28 mouse cellular contexts compared by ENCODE assay signal in the genomic region with DNA sequence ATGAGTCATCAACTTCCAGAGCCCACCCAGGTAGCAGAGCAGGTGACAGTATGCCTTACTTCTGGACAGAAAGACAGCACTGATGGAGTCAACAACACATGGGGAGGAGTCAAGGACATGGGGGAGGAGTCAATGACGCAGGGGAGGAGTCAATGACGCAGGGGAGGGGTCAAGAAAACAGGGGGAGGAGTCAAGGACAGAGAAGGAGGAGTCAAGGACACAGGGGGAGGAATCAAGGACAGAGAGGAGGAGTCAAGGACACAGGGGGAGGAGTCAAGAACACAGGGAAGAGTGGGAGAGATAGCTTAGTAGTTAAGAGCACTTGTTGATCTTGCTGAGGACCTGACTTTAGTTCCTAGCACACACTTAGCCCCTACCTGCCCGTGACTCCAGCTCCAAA. TPM values are rescaled to one million over a fixed set of nuclear protein-coding genes. Genes with fewer than 3 reads are reported as not detected.
DNase-seq lines count a peak whose midpoint lies in the region; ATAC-seq and TF ChIP-seq lines count a peak whose summit lies in the region.
"Had no signal": no experiment of that assay in that cellular context is flagged by ENCODE, and none has a peak within 500 bp of the region (broad histone marks: within the 10 kb centered on the region; RNA-seq: fewer than 3 reads in every experiment).

No protein-coding gene starts in this region.

- 62% methylated on average over 3 of the region's 3 CpGs for WGBS in midbrain, embryonic 11.5 days
- 52% methylated on average over 3 of the region's 3 CpGs for WGBS in midbrain, embryonic 13.5 days
- 60% methylated on average over 3 of the region's 3 CpGs for WGBS in hindbrain, embryonic 12.5 days

- H3K36me3 ChIP-seq in midbrain, embryonic 11.5 days (ENCODE audit: control insufficient read depth, insufficient read depth, low read length): no peaks in the 10 kb centered on the region
- no peaks in the 10 kb centered on the region for H3K36me3 ChIP-seq in midbrain, embryonic 13.5 days
- H3K36me3 ChIP-seq in ES-E14 (ENCODE audit: control insufficient read depth, insufficient read depth, low read length, poor library complexity, severe bottlenecking): no peaks in the 10 kb centered on the region
- H3K36me3 ChIP-seq in hindbrain, embryonic 12.5 days: no peaks in the 10 kb centered on the region
- H3K36me3 ChIP-seq: embryonic facial prominence, embryonic 10.5 days; embryonic facial prominence, embryonic 13.5 days; forebrain, embryonic 12.5 days; forebrain, embryonic 15.5 days; heart, embryonic 10.5 days; heart, embryonic 13.5 days; hindbrain, embryonic 15.5 days; intestine, embryonic 15.5 days had no signal

- no peaks in the 10 kb centered on the region for H3K9me3 ChIP-seq in midbrain, embryonic 11.5 days (ENCODE audit: control insufficient read depth, low read length)
- H3K9me3 ChIP-seq in midbrain, embryonic 13.5 days: peaks cover 4% of the 10 kb centered on the region; the same call in 1 of the 2 replicates
- no peaks in the 10 kb centered on the region for H3K9me3 ChIP-seq in ES-E14 (ENCODE audit: control insufficient read depth, insufficient read depth, low read depth, low read length)
- H3K9me3 ChIP-seq in hindbrain, embryonic 12.5 days (replicated peaks): no peaks in the 10 kb centered on the region
- H3K9me3 ChIP-seq: embryonic facial prominence, embryonic 13.5 days; forebrain, embryonic 12.5 days; forebrain, embryonic 15.5 days; heart, embryonic 10.5 days; hindbrain, embryonic 15.5 days; intestine, embryonic 15.5 days had no signal

- H3K9ac ChIP-seq in midbrain, embryonic 11.5 days (ENCODE audit: low read length): no peak overlapping the region
- no peak overlapping the region for H3K9ac ChIP-seq in midbrain, embryonic 13.5 days (replicated peaks)
- no peak overlapping the region for H3K9ac ChIP-seq in ES-E14 (ENCODE audit: insufficient read depth, low read depth, low read length, poor library complexity, severe bottlenecking)
- H3K9ac ChIP-seq in hindbrain, embryonic 12.5 days: no peak overlapping the region
- H3K9ac ChIP-seq: embryonic facial prominence, embryonic 13.5 days; forebrain, embryonic 12.5 days; forebrain, embryonic 15.5 days; heart, embryonic 13.5 days; hindbrain, embryonic 15.5 days; intestine, embryonic 15.5 days had no signal

- H3K27ac ChIP-seq in midbrain, embryonic 11.5 days (ENCODE audit: low read depth, low read length): no peak overlapping the region
- H3K27ac ChIP-seq in midbrain, embryonic 13.5 days: no peak overlapping the region
- no peak overlapping the region for H3K27ac ChIP-seq in ES-E14 (ENCODE audit: insufficient read depth, low read depth, low read length, poor library complexity, severe bottlenecking)
- no peak overlapping the region for H3K27ac ChIP-seq in hindbrain, embryonic 12.5 days
- H3K27ac ChIP-seq: embryonic facial prominence, embryonic 10.5 days; embryonic facial prominence, embryonic 13.5 days; forebrain, embryonic 12.5 days; forebrain, embryonic 15.5 days; heart, adult 2 months; heart, embryonic 10.5 days; heart, embryonic 13.5 days; hindbrain, embryonic 15.5 days; intestine, embryonic 15.5 days had no signal

- no peaks in the 10 kb centered on the region for H3K4me1 ChIP-seq in midbrain, embryonic 11.5 days (ENCODE audit: control insufficient read depth, insufficient read depth, low read length)
- no peaks in the 10 kb centered on the region for H3K4me1 ChIP-seq in midbrain, embryonic 13.5 days (replicated peaks)
- no peaks in the 10 kb centered on the region for H3K4me1 ChIP-seq in ES-E14 (ENCODE audit: control insufficient read depth in 2 of 2, insufficient read depth in 2 of 2, low read length in 2 of 2, poor library complexity in 1 of 2)
- no peaks in the 10 kb centered on the region for H3K4me1 ChIP-seq in hindbrain, embryonic 12.5 days
- H3K4me1 ChIP-seq: forebrain, embryonic 12.5 days; forebrain, embryonic 15.5 days; hindbrain, embryonic 15.5 days; intestine, embryonic 15.5 days had no signal

- H3K4me3 ChIP-seq in midbrain, embryonic 11.5 days (ENCODE audit: low read depth, low read length): no peak overlapping the region
- no peak overlapping the region for H3K4me3 ChIP-seq in midbrain, embryonic 13.5 days (replicated peaks)
- no peak overlapping the region for H3K4me3 ChIP-seq in ES-E14 (ENCODE audit: insufficient read depth in 1 of 2, low read depth in 1 of 2, low read length in 2 of 2, poor library complexity in 1 of 2, severe bottlenecking in 1 of 2)
- H3K4me3 ChIP-seq in hindbrain, embryonic 12.5 days: no peak overlapping the region
- H3K4me3 ChIP-seq: embryonic facial prominence, embryonic 10.5 days; embryonic facial prominence, embryonic 13.5 days; erythroblast, embryonic 14.5 days; forebrain, embryonic 12.5 days; forebrain, embryonic 15.5 days; heart, adult 2 months; heart, embryonic 10.5 days; heart, embryonic 13.5 days; hindbrain, embryonic 15.5 days; intestine, embryonic 15.5 days had no signal

- intact Hi-C loops in gastrocnemius, postnatal 36 days (cut with DNase I): no loop called here

- in situ Hi-C loops in ES-E14 (cut with MboI; ENCODE audit: low sequenced_read_pairs in 2 of 2, unreplicated experiment in 2 of 2): no loop called here

- no peak overlapping the region for H3K4me2 ChIP-seq in midbrain, embryonic 11.5 days
- H3K4me2 ChIP-seq in midbrain, embryonic 13.5 days (replicated peaks): no peak overlapping the region
- H3K4me2 ChIP-seq in hindbrain, embryonic 12.5 days (replicated peaks): no peak overlapping the region
- H3K4me2 ChIP-seq: embryonic facial prominence, embryonic 13.5 days; forebrain, embryonic 12.5 days; forebrain, embryonic 15.5 days; heart, embryonic 13.5 days; hindbrain, embryonic 15.5 days; intestine, embryonic 15.5 days had no signal

- no peak for ATAC-seq in midbrain, embryonic 11.5 days (ENCODE audit: low FRiP score)
- ATAC-seq in midbrain, embryonic 13.5 days: no peak
- no peak for ATAC-seq in hindbrain, embryonic 12.5 days (ENCODE audit: low FRiP score)
- ATAC-seq: forebrain, embryonic 15.5 days; intestine, embryonic 15.5 days had no signal

- DNase-seq in midbrain, embryonic 11.5 days (ENCODE audit: low spot score, missing footprints): peak; percentile 47
- DNase-seq in ES-E14 (ENCODE audit: low read depth, low spot score) (peak; percentile 36), ZHBTc4 (ENCODE audit: low read depth, low spot score) (peak; percentile 59)
- DNase-seq in ovary, postnatal 14 days (ENCODE audit: low spot score): no peak
- DNase-seq in gastrocnemius, postnatal 36 days: no peak
- DNase-seq: adrenal gland, adult 2 months; adrenal gland, postnatal 14 days; B cell, adult 2 months; cerebellum, adult 11 months; cerebellum, adult 8-10 months; cerebellum, postnatal 10 days; cerebellum, postnatal 36 days; embryo, embryonic 11 days; gastrocnemius, postnatal 25 days; heart, adult 2 months; heart, postnatal 14 days; heart, postnatal 4 days had no signal

- H3K27me3 ChIP-seq in midbrain, embryonic 11.5 days (ENCODE audit: control insufficient read depth, insufficient read depth, low read length): no peaks in the 10 kb centered on the region
- H3K27me3 ChIP-seq in midbrain, embryonic 13.5 days: no peaks in the 10 kb centered on the region
- H3K27me3 ChIP-seq in hindbrain, embryonic 12.5 days: no peaks in the 10 kb centered on the region
- H3K27me3 ChIP-seq: embryonic facial prominence, embryonic 13.5 days; forebrain, embryonic 12.5 days; forebrain, embryonic 15.5 days; hindbrain, embryonic 15.5 days; intestine, embryonic 15.5 days had no signal

TF ChIP-seq in ES-E14, 5 proteins besides CTCF, POLR2A, EP300 and RAD21:
- TF ChIP-seq ZNF384 (IDR thresholded peaks at IDR 0.05; ENCODE audit: low read depth, low read length): no peak
- TF ChIP-seq MAFK (IDR thresholded peaks at IDR 0.05; ENCODE audit: insufficient read depth, low read depth, low read length): no peak
- no peak for TF ChIP-seq CHD2 (IDR thresholded peaks at IDR 0.05; ENCODE audit: low read depth, low read length)

RNA-seq across cellular contexts. Expression of gene Pcbp3, which starts 30.8 kb away (rescaled TPM):
- polyA plus RNA-seq in midbrain, embryonic 11.5 days (2014; fragmentation: Nextera tagmentation; extraction: Ambion mirVana): 34.4 and 41.5 TPM in 2 replicates
- polyA plus RNA-seq in midbrain, embryonic 13.5 days (2015; fragmentation: Nextera tagmentation; extraction: Ambion mirVana): 55.2 and 55.3 TPM in 2 replicates
- 7.9 and 8.7 TPM in 2 replicates for total RNA-seq in ES-E14 (2012; rRNA removed)
- 68.6 and 69.0 TPM in 2 replicates for polyA plus RNA-seq in hindbrain, embryonic 12.5 days (2016; fragmentation: Nextera tagmentation; extraction: Ambion mirVana)
- 1 to 10 TPM; 2.6 to 2.7 TPM for total RNA-seq in gastrocnemius, postnatal 36 days (2021)

RNA-seq across cellular contexts. Expression of gene Slc19a1, which starts 39.6 kb away (rescaled TPM):
- 27.5 and 29.5 TPM in 2 replicates for polyA plus RNA-seq in midbrain, embryonic 11.5 days (2014; fragmentation: Nextera tagmentation; extraction: Ambion mirVana)
- polyA plus RNA-seq in midbrain, embryonic 13.5 days (2015; fragmentation: Nextera tagmentation; extraction: Ambion mirVana): 33.0 and 35.8 TPM in 2 replicates
- 32.4 and 47.5 TPM in 2 replicates for total RNA-seq in ES-E14 (2012; rRNA removed)
- 30.5 and 32.5 TPM in 2 replicates for polyA plus RNA-seq in hindbrain, embryonic 12.5 days (2016; fragmentation: Nextera tagmentation; extraction: Ambion mirVana)
- total RNA-seq in gastrocnemius, postnatal 36 days (2021): 1 to 10 TPM; 5.9 to 7.7 TPM

Comparison
In these comparisons a context has a peak if more than half of its experiments do, and no peak if none do; other contexts are left out.
1. DNase-seq: peak in midbrain, embryonic 11.5 days (single experiment), ES-E14 (single experiment) and ZHBTc4 (single experiment); none in ovary, postnatal 14 days (single experiment) and gastrocnemius, postnatal 36 days (0 of 2).